Mouse (Mus musculus) kidney, adult 8-10 months (tissue): ENCODE measurements around the gene Tmem30a.
A peak's percentile ranks its signal among the peaks of the same experiment; 100 is the strongest.

ENCODE experiments used
- DNase-seq, 2 experiments: peaks; one replicate each; pipeline ENCODE4 v3.0.0; 2022

The Tmem30a gene

DNA sequence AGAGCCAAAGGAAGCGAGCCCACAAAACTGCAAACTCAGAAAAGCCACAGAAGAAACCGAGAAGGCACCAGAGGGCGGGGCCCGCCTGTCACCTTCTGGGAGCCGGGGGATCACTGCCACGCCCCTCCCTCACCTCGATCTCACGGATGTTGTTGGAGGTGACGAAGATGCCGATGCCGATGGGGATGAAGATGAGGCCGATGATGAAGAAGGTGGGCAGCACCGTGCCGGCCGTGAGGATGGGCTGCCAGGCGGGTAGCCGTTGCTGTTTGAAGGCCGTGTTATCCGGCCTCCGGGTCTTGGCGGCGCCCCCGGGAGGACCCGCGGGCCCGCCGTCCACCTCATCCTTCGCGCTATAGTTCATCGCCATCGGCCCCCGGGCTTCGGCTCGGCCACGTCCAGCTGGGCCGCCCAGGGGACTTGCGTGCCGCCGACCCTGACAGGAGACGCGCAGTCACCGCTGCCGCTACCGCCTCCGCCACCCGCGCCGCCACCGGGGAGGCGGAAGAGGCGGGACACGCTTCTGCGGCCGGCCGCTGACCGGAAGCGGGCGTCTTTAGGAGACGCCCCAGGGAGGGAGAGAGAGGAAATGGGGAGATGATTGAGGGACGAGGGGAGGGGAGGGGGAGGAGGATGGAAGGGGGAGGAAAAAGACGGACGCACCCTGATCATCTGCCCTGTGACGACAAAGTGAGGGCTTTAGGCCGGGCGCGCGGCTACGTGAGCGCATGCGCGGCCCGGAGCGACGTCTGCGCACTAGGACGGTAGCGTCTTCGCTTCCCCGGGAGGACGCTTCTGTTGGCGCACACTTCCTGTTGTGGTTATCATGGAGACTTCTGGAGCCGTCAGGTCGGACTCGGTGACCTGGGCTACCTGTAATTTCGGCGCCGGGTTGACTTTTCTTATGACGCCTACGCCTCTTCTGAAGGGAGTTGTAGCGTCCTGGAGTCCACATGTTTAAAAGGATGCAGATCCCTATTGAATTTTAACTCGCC is at the start of gene Tmem30a:
Gene Tmem30a (minus strand): TSS at position 667 of the 995 bp plus-strand sequence.
- peak; percentile 93 to 95 for DNase-seq

DNA sequence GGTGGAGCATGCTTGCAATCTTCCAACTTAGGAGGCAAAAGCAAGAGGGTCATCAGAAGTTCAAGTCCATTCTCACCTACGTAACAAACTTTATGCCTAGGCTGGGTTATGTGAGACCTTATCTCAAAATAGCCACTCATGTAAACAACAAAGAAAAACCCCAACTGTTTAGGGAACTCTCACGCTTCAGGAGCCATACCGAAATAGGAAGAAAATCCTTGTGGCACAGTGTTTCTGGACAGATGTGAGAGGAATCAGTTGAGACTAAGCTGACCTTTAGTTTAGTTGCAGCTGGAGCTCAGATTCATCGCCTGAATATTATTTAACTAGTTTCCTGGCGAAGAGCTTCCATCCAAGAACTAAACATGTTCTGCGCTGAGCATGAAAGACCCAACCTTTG is 49.3 kb upstream of the Tmem30a start:
- DNase-seq, result no peak

DNA sequence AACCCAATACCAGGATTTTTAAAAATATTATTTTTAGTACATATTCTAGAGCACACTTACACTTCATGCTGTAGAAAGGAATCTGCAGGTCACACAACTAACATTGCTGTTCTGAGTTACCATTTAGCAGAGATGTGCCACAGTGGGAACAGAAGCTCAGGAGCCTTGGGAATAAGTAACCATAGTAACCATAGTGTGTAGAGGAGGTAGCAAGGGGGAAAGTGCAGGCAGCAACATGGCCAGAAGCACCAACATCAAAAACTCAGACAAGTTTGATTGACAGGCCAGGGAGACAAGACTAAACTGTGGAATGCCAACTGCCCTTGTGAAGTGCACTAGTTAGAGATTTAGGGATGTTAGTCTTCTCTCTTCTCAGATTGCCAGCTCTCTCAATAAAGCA is 48.7 kb upstream of the Tmem30a start:
- no peak for DNase-seq

DNA sequence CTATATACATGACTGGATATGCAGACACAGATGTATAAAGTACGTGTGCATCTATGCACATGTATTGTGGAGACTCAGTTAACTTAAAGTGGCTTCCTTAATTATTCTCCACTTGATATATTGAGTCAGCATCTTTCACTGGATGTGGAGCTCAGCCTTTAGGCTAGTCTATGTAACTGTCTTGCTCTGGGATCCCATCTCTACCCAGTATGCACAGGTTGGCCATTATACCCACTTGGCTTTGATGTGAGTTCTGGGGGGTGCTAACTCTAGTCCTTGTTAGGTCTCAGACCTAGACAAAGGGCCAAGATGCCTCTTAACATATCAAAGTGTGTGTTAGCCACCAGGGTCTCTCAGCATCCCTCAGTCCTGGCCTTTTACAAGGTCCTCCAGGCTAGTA is 38.0 kb upstream of the Tmem30a start:
- no peak for DNase-seq

DNA sequence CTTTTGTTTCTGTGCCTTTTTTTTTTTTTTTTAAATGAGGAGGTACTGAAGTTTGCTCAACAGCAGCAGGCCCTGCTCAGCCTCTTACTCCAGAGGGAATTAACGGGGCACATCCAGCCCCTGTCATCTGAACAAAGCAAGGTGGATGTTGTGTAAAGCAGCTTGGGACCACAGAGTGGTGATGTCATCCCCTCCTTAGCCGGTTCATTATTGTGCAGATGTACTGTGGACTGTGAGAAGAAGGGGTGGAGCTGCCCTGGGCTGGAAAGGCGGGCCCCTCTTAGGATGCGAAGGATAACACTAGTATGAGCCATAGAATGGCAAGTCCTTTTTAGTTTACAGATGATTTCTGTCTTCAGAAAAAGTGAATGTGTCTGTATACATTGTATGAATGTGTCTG is 37.6 kb upstream of the Tmem30a start:
- DNase-seq, result no peak

DNA sequence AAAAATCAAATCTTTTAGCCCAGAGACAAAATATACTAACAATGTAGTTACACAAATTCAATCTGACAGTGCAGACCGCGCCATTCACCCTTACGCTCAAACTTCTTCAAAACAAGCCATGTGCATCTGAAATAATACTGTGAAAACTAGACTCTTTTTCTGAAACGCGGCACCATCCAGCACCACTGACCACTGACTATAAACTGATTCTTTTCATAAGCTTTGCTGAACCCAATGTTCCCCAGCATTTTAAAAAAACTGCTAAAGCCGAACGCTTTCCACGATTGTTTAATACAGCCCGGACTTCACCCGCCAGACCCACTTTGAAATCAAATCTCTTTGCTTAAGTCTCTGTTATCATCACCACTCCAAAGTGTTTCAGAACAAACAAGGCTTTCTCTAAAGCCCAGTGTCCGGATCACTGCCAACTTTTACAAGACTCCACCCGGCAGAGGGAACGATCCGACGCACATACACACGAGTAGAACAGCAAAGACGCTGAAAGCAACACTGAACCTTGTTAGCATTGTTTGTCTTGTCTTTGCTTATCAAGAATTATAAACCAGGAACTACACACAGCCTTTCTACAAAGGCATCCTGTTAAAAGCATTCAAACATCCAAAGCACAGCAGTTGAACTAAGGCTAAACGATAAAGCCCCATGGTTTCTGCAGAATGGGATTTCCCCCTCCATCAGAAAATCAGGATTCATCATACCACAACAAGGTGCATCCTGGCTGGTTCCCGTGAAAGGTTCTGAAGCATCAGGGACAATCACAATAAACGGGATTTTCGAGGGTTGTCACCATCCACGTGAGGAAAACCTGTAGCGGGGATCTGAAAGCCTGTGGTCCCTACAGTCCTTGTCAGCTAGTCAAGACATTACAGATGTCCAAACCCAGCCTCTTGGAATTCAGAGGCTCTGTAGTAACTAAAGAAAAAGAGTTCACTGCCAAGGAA is 36.8 kb upstream of the Tmem30a start:
- DNase-seq, result no peak

DNA sequence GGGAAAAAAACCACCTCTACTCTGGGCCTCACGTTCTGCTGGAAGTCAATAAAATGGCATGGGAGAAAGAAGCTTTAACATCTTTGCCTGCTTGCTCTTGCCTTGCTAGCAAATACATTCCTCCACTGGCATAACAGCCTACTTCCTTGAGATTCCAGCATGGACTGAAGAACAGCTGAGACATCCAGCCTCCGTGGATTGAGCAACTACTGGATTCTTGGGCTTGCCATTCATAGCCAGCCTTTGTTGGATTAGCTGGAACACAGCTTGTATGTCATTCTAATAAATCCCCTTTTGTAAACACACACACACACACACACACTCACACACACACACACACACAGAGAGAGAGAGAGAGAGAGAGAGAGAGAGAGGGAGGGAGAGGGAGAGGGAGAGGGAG is 33.8 kb upstream of the Tmem30a start:
- DNase-seq, result no peak

DNA sequence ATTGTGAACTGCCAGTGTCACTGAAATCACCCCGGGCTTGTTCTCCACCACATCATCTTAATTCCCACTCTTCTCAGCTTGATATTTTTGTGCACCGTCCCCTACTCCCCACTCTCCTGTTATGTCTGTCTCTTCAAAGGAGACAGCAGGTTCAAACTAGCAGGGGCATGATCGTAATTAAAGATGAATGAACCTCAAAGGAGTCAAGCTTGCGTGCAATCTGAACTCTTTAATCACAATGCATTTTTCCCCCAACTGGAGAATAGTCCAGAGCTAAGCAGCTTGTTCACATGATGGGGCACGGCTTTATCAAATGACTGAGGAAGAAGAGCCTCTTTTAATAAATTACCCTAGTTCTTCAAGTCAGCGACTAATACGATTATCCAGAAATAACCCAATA is 32.2 kb upstream of the Tmem30a start:
- no peak for DNase-seq

DNA sequence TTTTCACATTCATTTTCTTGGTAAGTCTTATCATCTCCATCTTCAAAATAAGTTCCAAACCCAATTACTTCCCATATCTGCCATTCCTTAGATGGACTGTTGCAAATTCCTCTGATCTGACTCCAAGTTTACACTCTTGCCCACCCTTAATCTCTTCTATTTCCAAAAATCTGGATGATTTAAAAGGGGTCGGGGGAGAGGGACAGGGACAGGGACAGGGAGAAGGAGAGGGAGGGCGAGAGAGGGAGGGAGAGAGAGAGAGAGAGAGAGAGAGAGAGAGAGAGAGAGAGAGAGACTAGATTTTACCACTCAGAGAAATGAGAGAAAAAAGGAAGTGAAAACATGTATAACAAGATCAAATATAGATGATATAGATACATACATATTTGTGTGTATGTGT is 30.5 kb upstream of the Tmem30a start:
- no peak for DNase-seq

DNA sequence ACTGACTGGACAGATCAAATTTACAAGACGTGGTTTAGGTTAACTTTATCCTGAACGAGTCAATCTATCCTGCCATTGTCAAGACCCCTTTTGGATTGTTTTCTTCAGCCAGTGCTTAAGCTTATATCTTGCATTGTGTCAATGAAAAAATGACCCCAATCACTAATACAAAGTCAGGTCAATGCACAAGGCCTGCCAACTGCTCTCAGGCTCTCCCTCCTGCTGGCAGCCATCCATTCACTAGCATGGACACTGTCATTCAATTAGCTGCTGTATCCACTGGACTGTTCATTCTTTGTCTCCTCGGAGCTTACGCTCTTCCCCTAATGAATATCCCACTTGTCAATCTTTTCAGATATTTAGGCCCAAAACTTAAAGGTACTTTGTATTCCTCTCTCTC is 30.1 kb upstream of the Tmem30a start:
- DNase-seq, result no peak

DNA sequence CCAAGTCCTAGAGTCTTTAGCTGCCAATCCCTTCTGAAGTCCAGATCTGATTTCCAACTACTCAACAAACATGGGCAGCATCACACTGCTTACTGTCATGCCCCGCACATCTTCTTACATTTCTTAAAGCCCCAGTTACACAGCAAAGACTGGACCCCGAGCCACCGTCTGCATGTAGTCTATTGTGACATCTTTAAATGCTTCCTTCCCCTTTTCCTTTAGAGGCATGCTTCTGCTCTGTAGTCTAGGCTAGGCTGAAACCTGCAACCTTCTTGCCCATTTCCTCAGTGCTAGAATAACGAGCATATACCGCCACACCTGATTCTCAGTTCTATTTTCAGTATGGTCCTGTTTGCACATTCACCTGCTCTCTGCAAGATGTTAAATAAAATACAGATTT is 23.2 kb upstream of the Tmem30a start:
- no peak for DNase-seq

DNA sequence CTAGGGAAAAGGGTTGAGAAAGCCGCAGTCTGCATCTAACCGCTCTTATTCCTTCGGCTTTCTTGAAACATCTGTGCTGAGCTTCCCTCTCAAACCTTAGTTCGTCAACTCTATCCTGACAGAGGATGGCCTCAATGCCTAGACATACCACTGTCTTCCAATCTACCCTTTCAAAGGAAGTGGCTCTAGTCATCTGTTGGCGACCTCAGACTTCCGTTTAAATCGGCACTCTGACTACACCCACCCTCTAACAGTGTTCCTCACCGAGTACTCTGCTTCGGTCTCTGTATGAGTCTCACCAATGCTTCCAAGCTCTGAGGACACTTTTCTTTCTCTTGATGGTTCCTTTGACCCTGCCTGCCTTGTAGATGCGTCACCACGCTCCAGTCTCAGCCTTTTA is 22.7 kb upstream of the Tmem30a start:
- DNase-seq, result no peak

DNA sequence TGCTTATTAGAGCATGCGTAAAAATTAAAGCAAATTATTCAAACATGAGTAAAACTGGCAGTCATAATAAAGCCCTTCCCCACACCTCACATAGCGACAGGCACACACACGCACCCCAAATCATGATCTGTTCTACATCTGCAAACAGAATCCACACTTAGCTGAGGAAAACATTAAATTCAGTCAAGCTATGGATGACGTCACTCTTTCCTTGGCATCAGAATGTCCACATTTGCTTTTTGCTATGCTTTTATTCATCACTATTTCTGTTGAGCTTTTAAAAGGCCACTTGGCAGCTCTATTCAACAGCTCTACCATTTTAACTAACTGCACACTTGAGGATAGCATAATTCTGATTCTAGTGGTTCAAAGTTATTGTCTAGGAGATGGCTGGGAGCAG is 21.3 kb upstream of the Tmem30a start:
- no peak for DNase-seq

DNA sequence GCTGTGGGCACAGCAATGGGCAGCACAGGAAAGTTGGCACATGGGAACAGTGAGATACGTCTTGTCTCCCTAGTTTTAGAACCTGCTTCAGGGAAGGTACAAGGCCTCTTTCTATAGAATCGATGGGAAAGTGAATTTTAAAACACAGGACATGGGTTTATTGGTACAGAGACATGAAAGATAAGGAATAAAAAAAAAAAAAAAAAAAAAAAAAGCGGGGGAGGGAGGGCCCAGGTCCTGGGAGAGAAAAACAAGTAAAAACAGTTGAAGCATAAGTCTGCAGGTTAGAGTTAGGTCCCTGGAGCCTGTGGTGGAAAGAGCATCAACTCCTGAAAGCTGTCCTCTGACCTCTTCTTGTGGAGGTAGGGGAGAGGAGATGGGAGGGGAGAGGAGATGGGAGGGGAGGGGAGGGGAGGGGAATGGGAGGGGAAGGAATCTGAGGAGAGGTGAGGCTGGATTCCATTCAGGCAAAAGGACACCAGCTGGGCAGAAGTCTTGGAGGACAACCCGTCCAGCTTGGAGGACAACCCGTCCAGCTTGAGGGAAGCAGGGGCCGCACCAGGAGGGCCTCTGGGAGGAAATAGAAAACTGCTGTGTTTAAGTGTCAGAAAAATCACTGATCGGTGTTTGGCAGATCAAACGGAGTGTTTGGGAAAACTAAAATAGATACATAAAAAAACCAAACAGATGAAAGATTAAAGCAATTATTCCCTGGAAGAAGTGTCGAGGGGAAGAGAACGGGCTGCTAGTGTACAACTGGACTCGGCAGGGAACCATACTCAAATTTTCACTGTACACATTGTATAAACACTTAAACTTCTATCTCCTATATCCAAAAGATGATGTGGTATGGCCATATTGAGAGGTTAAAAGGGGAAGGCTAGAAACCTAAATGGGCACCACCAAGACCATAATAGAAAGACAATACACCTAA is 17.9 kb upstream of the Tmem30a start:
- no peak for DNase-seq

DNA sequence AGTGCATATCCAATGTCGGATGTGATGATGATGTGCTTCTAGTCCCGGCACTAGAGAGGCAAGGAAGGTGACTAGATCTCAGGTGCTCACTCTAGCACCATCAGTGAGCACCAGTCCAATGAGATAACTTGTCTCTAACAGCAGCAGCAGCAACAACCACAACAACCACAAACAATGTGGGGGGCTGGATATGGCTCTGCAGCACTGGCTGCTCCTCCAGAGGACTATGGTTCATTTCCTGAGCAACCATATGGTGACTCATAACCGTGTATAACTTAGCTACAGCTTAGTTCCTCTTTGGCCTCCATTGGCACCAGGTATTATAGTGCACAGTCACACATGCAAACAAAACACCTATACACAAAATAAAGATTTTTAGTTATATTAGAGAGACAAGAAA is 17.2 kb upstream of the Tmem30a start:
- no peak for DNase-seq

DNA sequence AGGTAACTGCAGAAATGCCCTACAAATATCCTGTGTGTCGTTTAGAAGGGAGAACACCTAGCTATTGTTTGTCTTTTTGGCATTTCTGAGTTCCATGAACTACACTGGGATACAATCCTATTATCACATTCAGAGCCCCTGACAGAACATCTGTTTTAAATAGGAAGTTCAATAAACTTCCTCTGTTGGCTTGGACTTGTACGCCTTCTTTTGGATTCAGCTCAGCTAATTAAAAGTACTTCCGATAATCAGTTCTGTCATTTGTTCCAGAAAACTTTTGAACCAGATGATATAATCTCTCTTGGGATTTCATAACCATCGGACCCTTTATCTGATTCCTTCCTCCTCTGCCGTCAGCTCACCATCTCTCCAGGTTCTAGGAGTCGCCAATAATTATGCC is 16.1 kb upstream of the Tmem30a start:
- DNase-seq, result no peak

DNA sequence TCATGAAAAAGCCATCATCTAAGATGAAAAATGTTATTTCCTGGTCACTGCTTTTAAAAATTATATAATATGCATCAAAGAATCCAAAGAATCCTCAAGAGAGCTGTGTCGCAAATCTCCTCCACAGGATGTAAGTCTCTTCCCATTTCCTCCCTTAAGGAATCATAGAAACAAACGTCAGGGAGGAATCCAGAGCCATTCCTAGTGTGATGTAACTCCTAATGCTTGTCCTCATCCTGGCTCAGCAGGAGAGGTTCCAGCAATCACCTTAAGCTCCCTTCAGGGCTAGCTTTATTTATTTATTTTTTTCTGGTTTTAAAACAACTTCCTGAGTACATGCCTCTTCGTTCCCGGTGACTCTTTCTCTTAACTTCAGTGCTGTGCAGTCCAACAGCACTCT is 13.9 kb upstream of the Tmem30a start:
- no peak for DNase-seq

DNA sequence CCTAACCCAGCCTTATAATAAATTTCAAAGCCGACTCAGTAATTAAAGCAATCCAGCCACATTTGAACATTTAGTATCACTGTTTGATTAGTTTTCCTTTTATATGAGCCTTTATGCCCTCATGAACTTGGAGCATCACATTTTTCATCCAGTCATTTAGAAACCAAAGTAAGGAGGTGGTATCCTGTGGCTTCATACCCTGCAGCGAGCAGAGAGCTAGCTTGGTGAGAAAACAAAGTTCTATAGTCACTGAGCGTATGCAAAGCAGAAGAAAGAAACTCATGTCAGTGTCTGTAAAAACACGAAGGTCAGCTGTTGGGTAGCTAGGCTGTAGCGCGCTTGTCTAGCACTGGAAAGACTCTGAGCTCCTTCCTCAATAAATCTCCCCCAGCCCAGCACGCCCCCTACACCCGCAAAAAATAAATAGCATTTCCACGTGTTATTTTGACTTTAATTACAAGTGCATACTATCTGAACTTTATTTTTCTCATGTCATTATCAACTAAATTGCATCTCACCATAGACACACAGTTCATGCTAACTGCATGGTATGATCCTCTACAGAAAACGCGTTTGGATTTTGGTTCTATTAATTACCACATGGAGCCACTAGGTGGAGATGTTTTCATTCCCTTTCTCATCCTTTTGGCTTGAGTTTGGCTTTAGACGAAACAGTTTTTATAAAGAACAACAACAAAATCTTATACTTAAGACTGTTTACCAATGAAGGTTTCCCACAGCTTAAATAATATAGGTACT is 13.2 kb upstream of the Tmem30a start:
- DNase-seq, result no peak

DNA sequence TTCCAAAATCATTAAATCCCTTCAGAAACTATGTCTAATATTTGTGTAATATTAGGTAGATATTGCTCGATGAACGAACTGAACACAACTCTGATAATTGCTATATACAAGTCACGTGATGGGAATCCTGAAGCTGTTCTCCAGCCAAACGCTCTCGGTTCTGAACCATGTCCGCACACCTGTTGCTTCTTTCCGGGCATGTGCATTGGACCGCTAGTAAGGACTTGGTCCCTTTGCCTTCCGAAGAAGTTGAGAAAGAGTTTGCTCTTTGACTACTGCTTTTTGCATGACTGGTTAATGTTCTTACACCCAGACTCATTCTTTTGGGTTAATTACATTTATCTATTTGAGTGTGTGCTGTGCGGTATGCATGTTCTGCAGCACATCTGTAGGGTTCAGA is 12.1 kb upstream of the Tmem30a start:
- DNase-seq, result peak; percentile 21 to 35

DNA sequence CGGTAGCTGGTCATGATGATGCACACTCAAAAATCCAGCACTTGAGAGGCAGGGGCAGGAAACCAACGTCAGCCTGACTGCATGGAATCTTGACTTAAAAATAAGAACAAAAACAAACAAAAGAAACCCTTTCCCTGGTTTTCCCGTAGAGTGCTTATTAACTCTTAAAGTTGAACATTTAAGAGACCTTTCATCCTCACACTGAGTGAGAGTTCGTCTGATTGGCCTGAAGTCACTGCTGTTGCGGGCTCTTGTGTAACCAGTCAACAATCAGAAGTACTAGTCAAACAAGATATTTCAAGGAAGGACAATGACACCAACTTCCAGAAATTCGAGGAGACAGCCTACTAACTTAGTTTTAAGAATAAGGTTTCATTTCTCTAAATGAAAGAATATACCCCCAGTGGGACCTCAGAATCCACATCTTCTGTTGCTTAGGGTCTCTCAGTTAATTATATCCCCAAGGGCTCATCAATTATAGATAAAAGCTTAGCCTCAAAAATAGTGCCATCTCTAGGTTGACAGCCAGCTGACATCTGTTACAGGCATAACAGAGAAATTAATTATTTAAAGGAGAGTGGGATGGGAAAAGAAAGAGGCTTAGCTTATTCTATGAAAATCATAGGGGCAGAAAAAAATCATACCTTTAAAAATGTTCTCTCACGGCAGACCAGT is 3.3 kb upstream of the Tmem30a start:
- DNase-seq, result peak; percentile 44 to 56

DNA sequence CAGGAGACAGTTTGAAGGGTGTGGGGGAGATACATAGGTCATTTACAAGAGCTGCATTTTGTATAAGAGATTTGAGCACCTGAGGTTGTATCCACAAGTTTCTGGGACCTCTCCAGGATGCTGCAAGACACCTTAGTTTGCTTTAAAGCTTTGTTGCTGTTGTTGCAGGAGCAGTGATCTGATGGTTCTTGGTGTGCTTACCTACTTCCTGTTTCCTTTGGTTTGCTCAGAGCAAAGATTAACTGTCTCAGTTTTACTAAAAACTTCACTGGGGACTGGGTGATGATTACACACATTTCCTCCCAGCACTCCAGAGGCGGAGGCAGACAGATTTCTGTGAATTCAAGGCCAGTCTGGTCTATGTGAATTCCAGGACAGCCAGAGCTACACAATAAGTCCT is 1.8 kb upstream of the Tmem30a start:
- peak; percentile 33 to 43 for DNase-seq
